ENCODE assay signal across 20 mouse cellular contexts in the genomic region with DNA sequence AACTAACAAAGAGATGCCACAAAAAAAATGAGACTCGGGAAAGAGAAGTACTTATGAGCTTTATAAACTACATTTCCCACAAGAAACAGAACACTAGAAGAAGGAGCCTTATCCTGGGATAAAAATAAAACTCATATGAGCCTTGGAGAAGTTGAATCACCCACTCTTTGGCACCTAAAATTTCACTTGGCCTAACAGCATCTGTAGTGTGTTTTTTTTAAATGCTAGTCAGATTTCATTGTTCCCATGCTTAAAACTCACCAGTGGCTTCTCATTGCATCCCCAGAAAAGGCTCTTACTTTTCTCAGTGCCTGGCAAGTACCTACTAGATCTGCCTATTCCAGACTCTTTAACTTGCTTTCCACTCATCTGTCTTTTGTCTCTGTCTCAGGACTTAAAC.
DNase-seq lines count a peak whose midpoint lies in the region; TF ChIP-seq lines count a peak whose summit lies in the region.
"Had no signal": no experiment of that assay in that cellular context is flagged by ENCODE, and none has a peak within 500 bp of the region (broad histone marks: within the 10 kb centered on the region; RNA-seq: fewer than 3 reads in every experiment).

No protein-coding gene starts in this region.

- peak; percentile 62 to 75 for DNase-seq in frontal cortex, adult 2 months (ENCODE audit: extremely low spot score in 1 of 2, low spot score in 1 of 2)
- no peak for DNase-seq in frontal cortex, postnatal 10 days (ENCODE audit: low spot score in 2 of 2)
- DNase-seq in left cerebral cortex, adult 11 months (ENCODE audit: low spot score), result peak; percentile 42
- DNase-seq in left cerebral cortex, postnatal 36 days (ENCODE audit: low spot score in 2 of 2), result no peak
- peak; percentile 86 for DNase-seq in brain, adult 2 months (ENCODE audit: low read depth, low spot score)
- DNase-seq in left cerebral cortex, postnatal 14 days (ENCODE audit: low spot score in 2 of 2), result peak; percentile 25 to 85
- no peak for DNase-seq in lung, adult 2 months
- no peak for DNase-seq in testis, postnatal 10 days (ENCODE audit: low spot score)
- DNase-seq: adrenal gland, postnatal 10 days; cerebellum, adult 18-20 months; cerebellum, adult 9-11 months; cerebellum, postnatal 36 days; forebrain, postnatal 0 days; gastrocnemius, postnatal 14 days; heart, adult 2 months; heart, postnatal 14 days had no signal

- H3K4me1 ChIP-seq in lung, adult 2 months (ENCODE audit: control insufficient read depth, insufficient read depth, low read length), result no peaks in the 10 kb centered on the region
- H3K4me1 ChIP-seq: embryonic facial prominence, embryonic 13.5 days; forebrain, embryonic 12.5 days; heart, embryonic 15.5 days; hindbrain, embryonic 13.5 days had no signal

- no peak for TF ChIP-seq CTCF in lung, adult 2 months (IDR thresholded peaks at IDR 0.05; ENCODE audit: insufficient read depth, low read length)

- intact Hi-C loops in left cerebral cortex, postnatal 36 days (cut with DNase I), result loop anchor here (5.0 kb wide), 1 partner anchor 69 kb away; no protein-coding TSS in a partner anchor
- intact Hi-C loops in left cerebral cortex, postnatal 14 days (cut with DNase I), result loop anchor here (10.0 kb wide), 1 partner anchor 397 kb away; no protein-coding TSS in a partner anchor

- TF ChIP-seq POLR2A in lung, adult 2 months (IDR thresholded peaks at IDR 0.05; ENCODE audit: borderline replicate concordance, extremely low read depth, low read depth, low read length), result no peak

- H3K4me3 ChIP-seq in lung, adult 2 months (replicated peaks; ENCODE audit: extremely low read depth, low read depth, low read length), result no peak overlapping the region
- H3K4me3 ChIP-seq: embryonic facial prominence, embryonic 13.5 days; forebrain, embryonic 12.5 days; heart, adult 2 months; heart, embryonic 15.5 days; hindbrain, embryonic 13.5 days had no signal

- WGBS in lung, adult 2 months, result 61% methylated on average over 1 of the region's 1 CpGs

Comparison
In these comparisons a context has a peak if more than half of its experiments do, and no peak if none do; other contexts are left out.
1. DNase-seq: peak in frontal cortex, adult 2 months (2 of 2), left cerebral cortex, adult 11 months (single experiment), brain, adult 2 months (single experiment) and left cerebral cortex, postnatal 14 days (2 of 2); none in frontal cortex, postnatal 10 days (0 of 2), left cerebral cortex, postnatal 36 days (0 of 2), lung, adult 2 months (single experiment) and testis, postnatal 10 days (single experiment).